In genomic region chr5:37932760-37933122, GRCm38 (mm10) we compare ENCODE assay signal across 24 mouse cellular contexts.
DNase-seq lines count a peak whose midpoint lies in the region; ATAC-seq and TF ChIP-seq lines count a peak whose summit lies in the region.
"Had no signal": no experiment of that assay in that cellular context is flagged by ENCODE, and none has a peak within 500 bp of the region (broad histone marks: within the 10 kb centered on the region; RNA-seq: fewer than 3 reads in every experiment).

No protein-coding gene starts in this region.

- no peak for TF ChIP-seq CTCF in gastrocnemius, adult 2 months (IDR thresholded peaks at IDR 0.05)

- H3K36me3 ChIP-seq in limb, embryonic 13.5 days: no peaks in the 10 kb centered on the region
- no peaks in the 10 kb centered on the region for H3K36me3 ChIP-seq in limb, embryonic 10.5 days
- H3K36me3 ChIP-seq: forebrain, embryonic 10.5 days; G1E; heart, embryonic 10.5 days; hindbrain, embryonic 12.5 days had no signal

- H3K9me3 ChIP-seq in limb, embryonic 13.5 days: no peaks in the 10 kb centered on the region
- H3K9me3 ChIP-seq in limb, embryonic 10.5 days (replicated peaks): no peaks in the 10 kb centered on the region
- H3K9me3 ChIP-seq: forebrain, embryonic 10.5 days; G1E; heart, embryonic 10.5 days; hindbrain, embryonic 12.5 days had no signal

- H3K4me3 ChIP-seq in gastrocnemius, adult 2 months: no peak overlapping the region
- H3K4me3 ChIP-seq in limb, embryonic 13.5 days: no peak overlapping the region
- H3K4me3 ChIP-seq in limb, embryonic 10.5 days: no peak overlapping the region
- H3K4me3 ChIP-seq: forebrain, embryonic 10.5 days; heart, embryonic 10.5 days; hindbrain, embryonic 12.5 days; left cerebral cortex, adult 2 months had no signal

- peaks cover 3% of the 10 kb centered on the region; the same call in 1 of the 2 replicates for H3K27me3 ChIP-seq in limb, embryonic 13.5 days
- H3K27me3 ChIP-seq in limb, embryonic 10.5 days (ENCODE audit: low read depth, poor library complexity, severe bottlenecking): peaks cover 57% of the 10 kb centered on the region; the same call in 1 of the 2 replicates
- H3K27me3 ChIP-seq: hindbrain, embryonic 12.5 days; Patski had no signal

- peak overlapping the region; percentile 31; the same call in 1 of the 2 replicates for H3K27ac ChIP-seq in gastrocnemius, adult 2 months
- H3K27ac ChIP-seq in limb, embryonic 13.5 days: no peak overlapping the region
- H3K27ac ChIP-seq in limb, embryonic 10.5 days: no peak overlapping the region
- H3K27ac ChIP-seq: forebrain, embryonic 10.5 days; heart, embryonic 10.5 days; hindbrain, embryonic 12.5 days; left cerebral cortex, adult 2 months had no signal

- ATAC-seq in limb, embryonic 13.5 days (ENCODE audit: low FRiP score, low read depth): peak; percentile 37; the same call in 1 of the 2 replicates
- no peak for ATAC-seq in inflammation-experienced regulatory T-cells, adult 6 months
- ATAC-seq: forebrain, embryonic 16.5 days; liver, postnatal 0 days; Patski had no signal

- H3K4me1 ChIP-seq in limb, embryonic 13.5 days: peaks cover 12% of the 10 kb centered on the region
- H3K4me1 ChIP-seq in limb, embryonic 10.5 days: peaks cover 8% of the 10 kb centered on the region
- H3K4me1 ChIP-seq: forebrain, embryonic 10.5 days; hindbrain, embryonic 12.5 days had no signal

- H3K4me2 ChIP-seq in limb, embryonic 13.5 days (replicated peaks): no peak overlapping the region
- H3K4me2 ChIP-seq: hindbrain, embryonic 12.5 days; liver, embryonic 11.5 days; midbrain, embryonic 11.5 days had no signal

- H3K9ac ChIP-seq in limb, embryonic 13.5 days: no peak overlapping the region
- H3K9ac ChIP-seq: hindbrain, embryonic 12.5 days; liver, postnatal 0 days had no signal

- 25% methylated on average over 2 of the region's 2 CpGs for WGBS in limb, embryonic 13.5 days
- 29% methylated on average over 2 of the region's 2 CpGs for WGBS in limb, embryonic 10.5 days

- intact Hi-C loops in gastrocnemius, adult 2 months (cut with DNase I): no loop called here

- DNase-seq in gastrocnemius, adult 2 months: no peak
- no peak for DNase-seq in gastrocnemius, postnatal 10 days
- DNase-seq in limb, embryonic 10.5 days (ENCODE audit: low spot score): no peak
- DNase-seq in ovary, postnatal 36 days (ENCODE audit: low spot score): peak; percentile 20
- DNase-seq in ovary, postnatal 14 days (ENCODE audit: low spot score): no peak
- DNase-seq: adrenal gland, adult 8-10 months; B cell, adult 2 months; cerebellum, adult 9-10 months; gastrocnemius, postnatal 25 days; kidney, adult 18-20 months; liver, postnatal 0 days; right cerebral cortex, postnatal 14 days; thymus, postnatal 14 days had no signal
